Mouse (Mus musculus) CD4-positive, CD25-positive, alpha-beta regulatory T cell (primary cell): ENCODE measurements around the gene Atpaf1. TPM values are rescaled to one million over a fixed set of nuclear protein-coding genes. Genes with fewer than 3 reads are reported as not detected.

Experiments used
- polyA plus RNA-seq: library from polyadenylated mRNA; unstranded; fragments of 100-300 nt; shearing (Covaris generic); gene quantifications from one replicate; pipeline ENCODE4 v1.2.1, GENCODE M21; 2017

The Atpaf1 gene
- 40.3 TPM for polyA plus RNA-seq

GRCm38 (mm10) chr4:115784769-115785510 is at the start of gene Atpaf1:
Gene Atpaf1 (plus strand): TSS chr4:115784812.

GRCm38 (mm10) chr4:115737551-115738041 is 47.0 kb upstream of the Atpaf1 start, which contains the start of gene Efcab14:
Gene Efcab14 (plus strand): TSS chr4:115737744.

GRCm38 (mm10) chr4:115780918-115781317 is 3.7 kb upstream of the Atpaf1 start, which contains the start of gene Tex38:
Gene Tex38 (minus strand): TSS chr4:115781018.

GRCm38 (mm10) chr4:115827888-115828571 is 43.4 kb downstream of the Atpaf1 start, which contains the start of gene Mob3c:
Gene Mob3c (plus strand): TSS chr4:115828092.

GRCm38 (mm10) chr4:115838696-115839641 is 54.4 kb downstream of the Atpaf1 start, which contains the start of gene Mknk1:
Gene Mknk1 (plus strand): TSS chr4:115839198.

Other genes starting within 250 kb of the Atpaf1 start
- gene Cyp4a31, start 221.2 kb upstream of the Atpaf1 start, polyA plus RNA-seq = not detected
- gene Cyp4a32, start 183.8 kb upstream of the Atpaf1 start, polyA plus RNA-seq = not detected
- not detected for gene Cyp4b1, start 137.1 kb upstream of the Atpaf1 start, polyA plus RNA-seq
- 51.0 TPM for gene Efcab14, start 47.1 kb upstream of the Atpaf1 start, polyA plus RNA-seq
- 0.45 TPM for gene Tex38, start 3.8 kb upstream of the Atpaf1 start, polyA plus RNA-seq
- 32.5 TPM for gene Mob3c, start 43.3 kb downstream of the Atpaf1 start, polyA plus RNA-seq
- gene Mknk1, start 54.4 kb downstream of the Atpaf1 start, polyA plus RNA-seq = 58.6 TPM
- gene Kncn, start 99.6 kb downstream of the Atpaf1 start, polyA plus RNA-seq = not detected
- gene 6430628N08Rik, start 105.9 kb downstream of the Atpaf1 start, polyA plus RNA-seq = not detected
- not detected for gene Dmbx1, start 155.1 kb downstream of the Atpaf1 start, polyA plus RNA-seq
- gene Faah, start 233.1 kb downstream of the Atpaf1 start, polyA plus RNA-seq = 130 TPM